Mouse (Mus musculus): ENCODE results near the gene Gm49673. TPM values are rescaled to one million over a fixed set of nuclear protein-coding genes. Genes with fewer than 3 reads are reported as not detected.
A peak's percentile ranks its signal among the peaks of the same experiment; 100 is the strongest.
"Not testable (repeated sequence)": the region's sequence is repeated elsewhere in the genome, so short reads cannot be mapped to it uniquely, and the experiment has no call there.

Gene Gm49673
- total RNA-seq (2021) = under 1 TPM in 1 of 2 experiments, not detected in 1; 0.38 TPM
- long read RNA-seq, experiment 1, partial matches to known transcripts = 0 of 8 reads
- long read RNA-seq, experiment 1, other reads (novel, unspliced or antisense) = 8 of 8 reads
- long read RNA-seq, experiment 2, partial matches to known transcripts = 0 of 2 reads
- long read RNA-seq, experiment 2, other reads (novel, unspliced or antisense) = 2 of 2 reads

GRCm38 (mm10) chr17:8147439-8148316, at the start of gene Gm49673, which contains the start of gene Rnaset2a:
Gene Gm49673, minus strand, starts transcription at chr17:8147788.
Gene Rnaset2a, minus strand, starts transcription at chr17:8148097.
- DNase-seq = peak; percentile 32

DNA sequence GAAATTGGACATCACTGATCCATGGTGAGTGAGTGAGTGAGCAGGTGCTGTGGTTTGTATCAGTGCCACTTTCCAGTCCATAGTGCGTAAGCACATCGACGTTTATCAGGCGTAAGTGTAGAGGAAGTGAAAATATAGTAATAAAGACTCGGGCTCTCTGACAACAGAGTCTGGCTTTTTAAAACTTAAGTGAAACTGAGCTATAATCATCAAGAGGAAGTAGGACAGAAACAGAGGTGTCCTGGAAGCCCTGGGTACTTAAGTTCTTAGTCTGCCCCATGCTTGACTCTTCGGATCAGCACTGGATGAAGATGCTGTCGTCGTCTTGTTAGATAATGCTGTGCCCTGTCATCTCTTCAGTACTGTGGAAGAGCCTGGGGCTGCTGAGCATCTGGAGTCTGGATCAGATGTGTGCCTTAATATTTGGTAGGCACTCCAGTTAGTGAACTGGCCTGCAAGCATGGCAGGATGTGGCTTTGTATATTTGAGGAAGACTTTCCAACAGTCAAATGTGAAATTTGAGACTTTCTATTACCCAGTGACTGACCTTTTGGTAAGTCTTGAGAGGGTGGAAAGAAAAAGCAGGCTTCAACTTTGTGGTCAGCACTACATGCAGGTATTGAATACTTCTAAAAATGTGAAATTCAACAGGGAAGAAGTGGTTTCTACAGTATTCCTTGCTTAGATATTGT, 48.2 kb upstream of the Gm49673 start:
- no peak for DNase-seq

DNA sequence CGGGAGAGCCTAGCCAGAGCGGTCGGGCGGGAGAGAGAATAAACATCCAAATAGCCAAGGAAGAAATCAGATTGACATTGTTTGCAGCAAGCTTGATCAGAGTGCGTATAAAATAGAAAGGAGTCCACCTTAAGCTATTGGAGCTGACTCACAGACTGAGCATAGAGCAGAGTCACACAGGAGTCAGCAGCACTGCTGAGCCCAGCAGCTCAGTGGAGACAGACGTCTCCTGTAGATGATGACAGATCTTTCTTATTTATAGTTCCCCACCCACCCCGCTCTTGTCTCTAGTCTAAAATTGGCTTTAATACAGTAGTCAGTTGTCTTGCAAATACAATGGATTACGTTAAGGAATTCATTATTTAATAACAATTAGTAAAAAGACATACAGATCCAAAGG, 46.1 kb upstream of the Gm49673 start:
- DNase-seq = no peak

GRCm38 (mm10) chr17:8184217-8184616, 36.6 kb upstream of the Gm49673 start:
- no peak for DNase-seq

DNA sequence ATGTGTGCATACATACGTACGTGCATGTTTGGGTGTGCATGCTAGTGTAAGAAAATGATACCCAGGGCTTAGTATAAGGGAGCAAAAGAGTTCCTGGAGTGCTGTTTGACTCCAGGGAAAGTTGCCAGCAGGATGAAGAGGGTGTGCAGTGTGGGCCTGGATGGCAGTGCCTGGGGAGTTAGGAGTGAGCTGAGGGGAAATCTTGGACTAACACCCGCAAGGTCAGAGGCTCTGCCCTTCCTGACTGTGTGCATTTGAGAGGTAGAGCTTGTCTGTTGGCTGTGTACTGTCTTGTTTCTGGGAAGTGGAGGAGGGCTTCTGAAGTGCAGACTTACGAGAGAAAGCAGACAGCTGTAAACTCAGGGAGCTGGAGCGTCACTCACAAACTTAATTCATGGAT, 36.2 kb upstream of the Gm49673 start:
- no peak for DNase-seq

DNA sequence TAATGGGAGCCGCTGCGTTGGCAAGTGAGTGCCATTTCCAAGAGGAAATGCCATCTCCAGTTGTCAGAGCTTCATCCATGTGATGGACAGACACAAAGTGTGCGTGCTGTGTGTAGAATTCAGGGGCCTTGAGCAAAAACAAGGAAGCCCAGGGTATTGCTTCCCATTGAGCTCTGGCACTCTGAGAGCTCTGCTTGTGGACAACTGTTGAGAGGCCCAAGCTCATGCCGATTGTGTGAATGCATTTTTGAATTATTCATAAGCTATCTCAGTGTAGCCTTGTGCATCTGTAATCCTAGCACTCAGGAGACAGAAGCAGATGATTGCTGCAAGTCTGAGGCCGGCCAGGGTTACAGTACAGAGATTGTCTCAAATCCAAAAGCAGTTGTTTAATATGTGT, 29.5 kb upstream of the Gm49673 start:
- no peak for DNase-seq

GRCm38 (mm10) chr17:8171081-8171480, 23.5 kb upstream of the Gm49673 start:
- no peak for DNase-seq

DNA sequence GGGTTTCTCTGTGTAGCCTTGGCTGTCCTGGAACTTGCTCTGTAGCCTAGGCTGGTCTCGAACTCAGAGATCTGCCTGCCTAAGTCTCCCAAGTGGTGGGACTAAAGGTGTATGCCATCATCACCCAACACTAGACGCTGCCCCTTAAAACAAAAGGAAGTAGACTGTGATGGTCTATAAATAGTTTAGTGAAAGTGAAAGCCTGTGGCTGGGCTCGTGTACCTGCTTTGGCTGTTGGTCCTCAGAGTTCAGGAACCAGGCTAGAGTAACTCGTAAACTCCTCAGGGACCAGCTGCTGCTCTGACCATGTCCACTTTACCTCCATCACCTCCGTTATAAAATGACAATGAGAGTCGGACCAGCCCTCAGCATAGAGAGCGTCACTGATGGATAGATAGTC, 22.7 kb upstream of the Gm49673 start:
- no peak for DNase-seq

DNA sequence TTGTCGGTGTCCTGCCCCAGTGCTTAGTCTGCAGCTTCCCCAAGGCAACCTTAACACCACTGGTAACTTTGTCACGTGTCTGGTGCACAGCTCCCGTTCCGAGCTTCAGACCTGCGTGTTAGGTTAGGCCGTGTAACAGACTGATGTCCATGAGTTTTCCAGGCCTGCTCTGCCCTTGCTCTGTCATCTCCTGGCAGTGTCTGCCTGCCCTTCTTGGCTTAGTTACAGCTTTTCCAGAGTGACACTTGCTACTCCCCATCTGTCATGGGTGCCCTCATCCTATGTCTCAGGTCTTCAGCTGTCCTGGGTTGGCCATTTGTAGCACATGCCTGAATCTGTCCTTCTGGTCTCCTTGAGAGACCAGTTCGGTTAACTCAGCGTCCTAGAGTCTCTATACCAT, 19.8 kb upstream of the Gm49673 start:
- not testable (repeated sequence) for DNase-seq

- not testable (repeated sequence) for DNase-seq
These were observed 18.9 kb upstream of the Gm49673 start for GRCm38 (mm10) chr17:8166454-8166853.

GRCm38 (mm10) chr17:8165977-8166376, 18.4 kb upstream of the Gm49673 start:
- DNase-seq = not testable (repeated sequence)

DNA sequence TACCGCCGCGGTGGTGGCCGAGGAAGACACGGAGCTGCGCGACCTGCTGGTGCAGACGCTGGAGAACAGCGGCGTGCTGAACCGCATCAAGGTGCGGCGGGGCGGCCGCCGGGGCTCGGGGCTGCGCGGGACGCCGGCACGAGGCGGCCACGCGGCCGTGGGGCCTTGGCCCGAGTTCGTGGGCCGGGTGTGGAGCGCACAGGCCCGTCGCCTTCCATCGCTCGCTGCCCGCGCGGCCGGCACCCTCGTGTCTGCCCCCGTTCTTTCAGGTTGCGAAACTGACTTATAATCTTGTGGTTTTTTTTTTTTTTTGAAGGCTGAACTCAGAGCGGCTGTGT, 18.0 kb upstream of the Gm49673 start:
- peak; percentile 29 for DNase-seq

DNA sequence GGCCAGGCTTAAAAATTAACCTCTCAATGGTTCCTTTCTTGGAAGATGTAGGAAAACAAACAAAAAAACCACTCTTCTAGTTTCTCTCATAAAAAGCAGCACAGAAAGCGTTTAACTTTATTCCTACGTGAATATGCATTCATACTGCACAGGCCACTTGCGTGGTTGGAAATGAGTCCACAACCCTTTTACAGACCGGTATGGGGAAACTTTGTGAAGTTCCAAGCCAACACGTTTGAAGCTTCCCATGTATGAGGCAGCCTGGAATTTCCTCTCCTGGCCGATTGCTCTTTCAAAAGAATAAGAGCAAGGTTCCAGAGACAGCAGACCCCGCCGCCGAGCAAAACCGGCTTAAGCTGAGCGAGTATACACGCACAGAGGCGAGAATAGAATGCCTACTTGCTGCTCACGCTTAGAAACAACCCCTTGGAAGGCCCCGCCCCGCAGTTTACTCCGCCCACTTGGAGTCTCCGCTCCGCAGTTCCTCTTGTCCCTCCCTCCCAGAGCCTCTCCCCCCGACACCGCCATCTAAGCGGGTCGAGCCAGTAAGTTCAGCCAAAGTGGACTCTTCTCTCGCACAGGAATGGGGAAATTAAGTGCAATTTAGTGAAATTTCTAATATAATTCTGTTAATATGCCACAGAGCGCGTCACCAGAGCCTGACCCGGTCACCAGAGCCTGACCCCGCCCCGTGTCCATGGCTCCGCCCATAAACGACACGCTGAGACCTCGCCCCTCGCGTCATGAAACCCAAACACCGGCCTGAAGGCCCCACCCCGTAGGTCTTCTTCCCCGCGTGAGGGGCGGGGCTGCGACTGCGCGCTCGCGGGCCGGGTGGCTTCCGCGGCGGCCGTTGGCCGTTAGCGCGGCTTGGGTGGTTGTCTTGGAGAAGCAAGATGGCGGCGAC, 17.4 kb upstream of the Gm49673 start, which contains the start of gene Fgfr1op:
Gene Fgfr1op (plus strand): TSS at position 801 of the 907 bp plus-strand sequence.
- peak; percentile 63 for DNase-seq

DNA sequence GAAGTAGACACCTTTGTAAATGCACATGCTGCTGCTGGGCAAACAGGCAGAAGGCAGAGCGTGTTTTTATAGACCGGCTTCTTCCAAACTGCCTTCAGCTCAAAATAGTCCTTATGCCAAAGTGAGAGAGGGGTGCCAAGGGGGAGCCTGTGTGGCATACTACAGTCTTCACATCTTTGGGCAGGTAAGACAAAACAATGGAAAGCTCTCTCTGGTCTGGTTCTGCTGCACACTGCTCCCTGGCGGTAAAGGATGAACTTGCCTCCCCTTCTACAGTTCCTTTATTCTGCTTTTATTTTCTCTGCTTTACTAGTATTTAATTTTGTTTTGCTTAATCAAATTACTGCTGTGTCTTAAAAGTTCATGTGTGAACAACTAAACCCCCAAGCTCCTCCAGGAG, 13.4 kb upstream of the Gm49673 start:
- DNase-seq = not testable (repeated sequence)

DNA sequence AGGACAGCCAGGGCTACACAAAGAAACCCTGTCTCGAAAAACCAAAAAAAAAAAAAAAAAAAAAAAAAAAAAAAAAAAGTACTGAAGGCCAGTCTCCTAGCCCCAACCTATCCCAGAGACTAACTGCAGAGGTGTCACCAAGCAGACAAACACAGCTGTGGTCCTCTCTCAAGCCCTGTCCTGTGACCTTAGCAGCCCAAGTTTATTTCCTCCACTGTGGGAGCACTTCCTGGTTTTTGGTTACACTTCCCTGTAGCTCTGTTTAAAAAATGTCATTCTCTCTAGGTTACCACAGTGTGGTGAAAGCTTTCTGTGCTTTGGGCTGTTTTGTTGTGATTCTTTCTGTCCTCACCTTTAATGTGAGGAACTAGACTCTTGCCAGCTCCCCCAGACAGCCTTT, 11.0 kb upstream of the Gm49673 start:
- DNase-seq = not testable (repeated sequence)

DNA sequence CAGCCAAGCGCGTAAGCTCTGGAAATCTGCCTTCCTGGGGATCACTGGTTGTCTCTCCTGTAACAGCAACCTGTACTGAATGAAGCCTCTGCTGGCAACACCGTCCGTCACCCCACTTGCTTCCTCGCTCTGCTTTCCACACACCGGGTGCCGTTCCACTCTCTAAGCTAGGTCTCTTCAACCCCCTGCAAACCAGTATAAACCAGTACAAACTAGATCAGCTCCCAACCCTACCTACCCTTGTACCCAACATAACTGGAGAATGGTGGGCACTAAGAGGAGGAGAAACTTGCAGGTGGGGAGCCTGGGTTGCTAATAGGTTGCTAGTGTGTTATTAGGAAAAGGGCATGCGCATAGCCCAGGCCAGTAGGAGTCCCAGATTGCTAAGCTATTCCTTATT, 8.4 kb upstream of the Gm49673 start:
- not testable (repeated sequence) for DNase-seq

DNA sequence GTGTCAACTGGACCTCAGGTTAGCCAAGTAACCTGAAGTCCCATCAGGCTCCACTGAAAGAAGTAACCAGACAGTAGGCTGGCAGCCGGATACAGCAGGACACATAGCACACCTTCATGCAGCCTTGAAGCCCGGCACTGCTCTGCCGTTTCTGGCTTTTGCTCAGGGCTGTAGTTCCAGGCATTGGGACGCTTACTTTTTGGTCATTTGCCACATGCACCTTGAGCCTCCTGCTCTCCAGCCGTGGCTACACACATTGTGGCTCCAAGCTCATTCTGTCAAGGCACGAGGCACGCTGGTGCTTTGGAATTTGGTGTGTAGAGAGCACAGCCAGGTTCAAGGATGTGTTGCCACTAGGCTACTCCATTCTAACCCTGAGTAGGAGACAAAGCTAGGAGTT, 7.4 kb upstream of the Gm49673 start:
- DNase-seq = not testable (repeated sequence)

GRCm38 (mm10) chr17:8146931-8147330, 657 bp downstream of the Gm49673 start:
- DNase-seq = not testable (repeated sequence)

DNA sequence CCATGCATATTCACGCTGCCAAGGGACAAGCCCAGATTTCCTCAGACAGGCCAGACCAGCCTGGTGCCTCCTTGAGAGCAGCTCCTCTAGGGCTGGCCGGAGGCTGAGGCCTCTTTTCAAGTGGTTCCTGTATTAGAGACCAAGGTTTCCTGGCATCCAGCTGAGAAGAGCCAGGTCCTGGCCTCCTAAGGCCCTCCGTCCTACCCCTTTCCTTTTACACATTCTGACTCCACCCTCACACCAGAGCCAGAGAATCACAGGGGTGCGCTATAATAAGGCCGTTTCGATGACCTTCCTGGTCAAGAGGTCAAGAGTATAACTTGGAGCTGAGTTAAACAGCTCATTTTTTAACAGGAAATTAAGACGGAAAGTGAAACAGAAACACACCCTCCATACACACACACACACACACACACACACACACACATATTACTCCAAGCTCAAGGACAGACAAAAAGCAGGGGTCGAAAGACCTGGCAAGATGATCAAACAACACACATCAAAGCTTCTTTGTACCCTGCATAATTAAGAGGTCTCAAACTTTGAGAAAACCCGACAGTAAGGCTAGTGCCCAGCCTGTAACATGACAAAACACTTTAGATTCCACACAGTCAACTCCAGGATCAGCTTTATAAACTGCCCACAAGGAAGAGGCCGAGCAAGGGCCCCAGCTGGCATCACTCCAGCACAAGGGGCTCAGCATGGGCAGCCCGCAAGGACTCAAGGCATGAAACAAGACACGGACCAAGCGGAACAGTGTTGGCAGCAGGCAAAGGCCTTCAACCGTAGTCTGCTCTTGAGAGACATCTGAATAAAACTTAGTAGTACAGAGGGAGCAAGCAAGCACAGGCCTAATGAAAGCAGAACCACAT, 3.5 kb downstream of the Gm49673 start:
- DNase-seq = not testable (repeated sequence)

DNA sequence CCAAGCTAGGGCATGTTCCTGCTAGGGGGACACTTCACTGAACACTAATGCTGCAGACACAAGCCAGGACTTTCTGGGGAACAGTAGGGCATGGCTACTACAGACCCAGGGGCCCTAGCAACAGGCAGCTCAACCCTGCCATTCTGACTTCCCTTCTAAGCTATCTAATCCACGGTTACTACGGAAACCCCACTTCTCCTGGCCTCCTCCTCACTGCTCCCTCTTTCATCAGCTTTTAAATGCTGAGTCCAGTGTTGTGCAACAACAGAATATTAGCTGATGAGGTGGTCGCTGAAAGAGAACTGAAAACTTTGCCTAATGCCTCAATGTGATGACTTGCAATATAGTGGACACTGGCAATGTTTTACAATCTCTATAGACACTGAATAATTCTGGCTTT, 7.4 kb downstream of the Gm49673 start:
- DNase-seq = not testable (repeated sequence)

DNA sequence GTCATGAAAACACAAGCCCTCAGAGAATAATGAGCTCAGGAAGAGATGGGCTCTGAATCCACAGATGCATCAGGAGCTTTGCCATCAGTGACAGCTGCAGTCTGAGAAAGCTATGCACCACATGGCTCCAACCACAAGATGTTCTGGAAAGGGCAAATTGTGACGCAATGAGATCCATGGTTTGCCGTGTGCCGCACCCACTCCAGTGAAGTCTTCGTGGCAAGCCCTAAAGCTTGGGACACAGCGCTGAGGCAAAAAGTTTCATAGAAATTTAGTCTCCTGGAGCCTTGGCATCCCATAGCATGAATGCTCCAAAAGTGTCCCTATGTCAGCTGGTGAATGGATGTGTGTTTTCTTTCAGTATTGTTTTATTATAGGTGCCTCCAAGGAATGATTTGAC, 9.5 kb downstream of the Gm49673 start:
- DNase-seq = not testable (repeated sequence)

Data from gastrocnemius, postnatal 25 days (tissue).